Mouse (Mus musculus) intestine, postnatal 0 days (tissue): ENCODE data around the gene Cavin4. TPM values are rescaled to one million over a fixed set of nuclear protein-coding genes. Genes with fewer than 3 reads are reported as not detected.
"Not testable (repeated sequence)": the region's sequence is repeated elsewhere in the genome, so short reads cannot be mapped to it uniquely, and the experiment has no call there.

Experiments
- ATAC-seq: fragments of 200-750 bp; cut with Nextera tagmentation; 2 replicates; pipeline ENCODE4 v1.8.0; 2017; ENCODE audit warnings: mild to moderate bottlenecking, moderate TSS enrichment, moderate library complexity
- H3K27ac ChIP-seq: fragments of 300-500 bp; sonication (generic); 2 replicates; pipeline ENCODE4 v1.5.1; 2014; ENCODE audit warnings: mild to moderate bottlenecking, low read depth, low read length, moderate library complexity
- H3K27me3 ChIP-seq: fragments of 300-500 bp; sonication (generic); replicated peaks from 2 replicates; pipeline ENCODE4 v1.6.1; 2014; ENCODE audit warnings: low read length, mixed read lengths; ENCODE audit not compliant: control insufficient read depth, insufficient read depth
- H3K36me3 ChIP-seq: fragments of 300-500 bp; sonication (generic); 2 replicates; pipeline ENCODE4 v1.6.1; 2014; ENCODE audit warnings: mild to moderate bottlenecking, moderate library complexity; ENCODE audit not compliant: control insufficient read depth, insufficient read depth
- H3K4me1 ChIP-seq: fragments of 300-500 bp; sonication (generic); replicated peaks from 2 replicates; pipeline ENCODE4 v1.6.1; 2014; ENCODE audit warnings: antibody characterized with exemption, low read length, mixed read lengths; ENCODE audit not compliant: control insufficient read depth, insufficient read depth
- H3K4me2 ChIP-seq: fragments of 300-500 bp; sonication (generic); replicated peaks from 2 replicates; pipeline ENCODE4 v1.6.1; 2014; ENCODE audit warnings: low read depth, mild to moderate bottlenecking, moderate library complexity
- H3K4me3 ChIP-seq: fragments of 300-500 bp; sonication (generic); 2 replicates; pipeline ENCODE4 v1.5.1; 2014; ENCODE audit warnings: low read depth, low read length
- H3K9ac ChIP-seq: fragments of 300-500 bp; sonication (generic); 2 replicates; pipeline ENCODE4 v1.6.1; 2014; ENCODE audit warnings: mild to moderate bottlenecking, low read depth, low read length
- H3K9me3 ChIP-seq: fragments of 300-500 bp; sonication (generic); 2 replicates; pipeline ENCODE4 v1.6.1; 2016; ENCODE audit warnings: mixed run types; ENCODE audit not compliant: control insufficient read depth
- CTCF ChIP-seq: sonication (generic); IDR thresholded peaks from 2 replicates; pipeline ENCODE4 v1.5.1; 2016; ENCODE audit warnings: low read depth, mild to moderate bottlenecking, control low read depth, antibody characterized with exemption, moderate library complexity
- WGBS: fragments of 180-500 bp; shearing (Covaris S2); extraction: QIAGEN DNeasy Blood & Tissue Kit; methylation state at CpG from one replicate; pipeline ENCODE4 v1.1.7; 2014; 5-methylcytosine and 5-hydroxymethylcytosine counted together
- polyA plus RNA-seq: library from polyadenylated mRNA; unstranded; fragments of >200 nt; fragmentation: Nextera tagmentation; extraction: Ambion mirVana; gene quantifications from 2 replicates; pipeline ENCODE4 v1.2.1, GENCODE M21; 2015

Gene Cavin4
- polyA plus RNA-seq, 1 experiment from 2014 or later, result 0.05 TPM

DNA sequence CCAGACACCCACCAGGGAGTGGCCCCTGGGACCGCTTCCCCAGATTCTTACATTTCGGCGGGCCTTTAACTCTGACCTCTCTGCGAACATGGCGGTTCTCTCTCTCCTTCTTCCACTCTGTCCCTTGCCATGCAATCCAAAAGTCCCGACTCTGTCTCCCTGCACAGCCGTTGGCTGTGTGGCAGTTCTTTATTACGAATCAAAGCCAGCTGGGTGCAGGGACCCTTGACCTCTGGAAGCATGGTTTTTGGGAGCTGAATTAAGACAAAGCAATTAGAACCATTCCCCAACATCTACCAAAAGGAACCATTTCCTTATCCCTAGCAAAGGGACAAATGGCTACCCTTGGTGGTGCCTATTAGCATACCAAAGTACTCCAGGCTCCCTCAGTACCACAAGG, 19.8 kb downstream of the Cavin4 start:
- no peak overlapping the region for H3K4me3 ChIP-seq
- no peak for ATAC-seq

DNA sequence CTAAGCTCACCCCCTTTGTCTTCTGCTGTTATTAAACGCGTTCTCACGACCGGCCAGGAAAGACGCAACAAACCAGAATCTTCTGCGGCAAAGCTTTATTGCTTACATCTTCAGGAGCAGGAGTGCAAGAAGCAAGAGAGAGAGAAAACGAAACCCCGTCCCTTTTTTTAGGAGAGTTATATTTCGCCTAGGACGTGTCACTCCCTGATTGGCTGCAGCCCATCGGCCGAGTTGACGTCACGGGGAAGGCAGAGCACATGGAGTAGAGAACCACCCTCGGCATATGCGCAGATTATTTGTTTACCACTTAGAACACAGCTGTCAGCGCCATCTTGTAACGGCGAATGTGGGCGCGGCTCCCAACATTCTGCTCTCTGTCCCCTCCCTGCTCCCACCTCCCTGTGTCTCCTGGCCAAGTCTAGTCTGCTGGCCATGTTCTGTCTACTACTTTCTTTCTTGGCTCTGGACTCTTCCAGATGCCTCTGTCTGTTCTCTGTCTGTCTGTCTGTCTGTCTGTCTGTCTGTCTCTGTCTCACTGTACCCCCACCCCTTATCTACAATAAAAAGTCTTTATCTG, 20.4 kb downstream of the Cavin4 start:
- not testable (repeated sequence) for H3K4me3 ChIP-seq, H3K4me2 ChIP-seq, H3K9ac ChIP-seq, H3K4me1 ChIP-seq, H3K27me3 ChIP-seq, H3K27ac ChIP-seq, H3K36me3 ChIP-seq, H3K9me3 ChIP-seq, ATAC-seq
- WGBS, result 92% methylated on average over 13 of the region's 21 CpGs

More for the DNA sequence above, 19.8 kb downstream of the Cavin4 start:
- Histone ChIP-seq H3K4me2 (no peak overlapping the region), H3K9ac (no peak overlapping the region), H3K36me3 (no peaks in the 10 kb centered on the region), H3K4me1 (no peaks in the 10 kb centered on the region), H3K27me3 (no peaks in the 10 kb centered on the region), H3K9me3 (no peaks in the 10 kb centered on the region), H3K27ac (no peak overlapping the region)
- no peak for TF ChIP-seq CTCF
- 95% methylated on average over 8 of the region's 8 CpGs for WGBS

DNA sequence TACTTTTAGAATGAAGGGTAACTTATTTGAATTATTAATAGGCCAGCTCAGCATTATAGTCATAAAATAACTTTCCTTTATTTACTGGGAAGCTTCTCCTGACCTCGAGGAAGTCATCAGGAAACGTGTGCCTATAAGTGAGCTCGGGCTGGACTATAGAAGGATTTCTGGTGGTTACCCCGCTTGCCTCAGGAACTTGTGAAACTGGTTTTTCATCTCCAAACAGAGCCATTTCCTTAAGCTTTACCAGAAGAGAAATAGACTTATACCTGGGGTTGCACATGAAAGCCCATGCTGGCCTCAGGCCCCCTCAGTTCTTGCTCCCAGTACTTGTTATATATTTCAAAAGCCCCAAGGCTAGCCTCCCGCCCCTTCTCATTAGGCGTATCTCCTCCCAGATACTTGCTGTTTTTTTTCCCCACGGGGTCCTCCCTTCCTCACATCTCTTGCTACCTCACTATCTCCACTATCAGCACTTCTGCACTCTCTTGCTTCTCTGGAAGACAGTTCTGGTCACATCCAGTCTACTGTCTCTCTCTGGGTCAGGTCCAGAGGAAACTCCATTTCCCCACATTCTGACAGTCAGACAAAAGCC, 21.4 kb downstream of the Cavin4 start:
- no peaks in the 10 kb centered on the region for H3K27me3 ChIP-seq
- TF ChIP-seq CTCF, result no peak

DNA sequence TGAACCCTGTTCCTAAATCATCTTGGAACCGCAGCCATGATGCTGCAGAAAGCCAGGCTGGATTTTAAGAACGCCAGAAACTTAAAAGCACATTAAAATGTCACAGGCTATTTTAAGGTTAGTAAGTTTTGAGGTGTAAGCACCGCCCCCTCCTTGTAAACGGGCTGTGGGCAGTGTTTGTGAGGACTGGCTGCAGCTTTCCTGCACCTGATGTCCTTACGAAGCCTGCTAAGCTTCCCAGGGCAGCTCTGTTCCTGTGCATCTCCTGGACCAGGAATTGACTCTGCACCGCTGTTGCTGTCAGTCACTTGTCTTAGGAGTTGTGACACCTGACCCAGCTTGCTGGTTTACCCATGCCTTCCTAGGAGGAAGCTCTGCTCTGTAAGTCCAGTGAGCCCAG, 24.8 kb downstream of the Cavin4 start:
- H3K36me3 ChIP-seq, result no peaks in the 10 kb centered on the region
- no peaks in the 10 kb centered on the region for H3K9me3 ChIP-seq
- no peak for ATAC-seq
- H3K4me2 ChIP-seq, result no peak overlapping the region
- no peak overlapping the region for H3K9ac ChIP-seq
- 64% methylated on average over 6 of the region's 6 CpGs for WGBS
- no peak overlapping the region for H3K4me3 ChIP-seq
- no peak overlapping the region for H3K27ac ChIP-seq
- no peak for TF ChIP-seq CTCF
- H3K4me1 ChIP-seq, result no peaks in the 10 kb centered on the region
- no peaks in the 10 kb centered on the region for H3K27me3 ChIP-seq

More for the DNA sequence above, 21.4 kb downstream of the Cavin4 start:
- no peaks in the 10 kb centered on the region for H3K36me3 ChIP-seq
- no peak overlapping the region for H3K4me3 ChIP-seq
- H3K9me3 ChIP-seq, result no peaks in the 10 kb centered on the region
- WGBS, result 36% methylated on average over 7 of the region's 7 CpGs
- no peak for ATAC-seq
- H3K4me1 ChIP-seq, result no peaks in the 10 kb centered on the region
- no peak overlapping the region for H3K4me2 ChIP-seq
- H3K27ac ChIP-seq, result no peak overlapping the region
- H3K9ac ChIP-seq, result no peak overlapping the region

DNA sequence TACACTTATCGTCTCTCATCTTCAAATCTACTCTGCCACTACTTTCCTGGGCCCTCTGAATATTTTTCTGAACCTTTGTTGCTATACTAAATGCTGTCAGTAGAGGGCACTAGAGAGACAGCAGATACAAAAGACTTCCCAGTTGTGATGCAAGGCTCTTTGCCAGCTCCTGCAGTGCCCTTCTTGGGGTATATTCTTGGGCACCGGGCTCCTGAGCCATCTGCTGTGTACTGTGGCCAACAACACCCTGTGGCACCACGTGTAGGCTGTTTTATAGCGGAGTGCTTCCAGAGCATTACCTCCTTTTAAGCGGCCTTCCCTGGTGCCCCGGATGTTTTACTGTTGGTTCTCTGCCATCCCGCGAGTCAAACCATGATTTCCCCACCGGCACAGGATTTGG, 27.3 kb downstream of the Cavin4 start:
- H3K9me3 ChIP-seq, result no peaks in the 10 kb centered on the region
- H3K9ac ChIP-seq, result no peak overlapping the region
- no peak overlapping the region for H3K4me3 ChIP-seq
- H3K36me3 ChIP-seq, result no peaks in the 10 kb centered on the region
- TF ChIP-seq CTCF, result peak; percentile 78
- H3K4me1 ChIP-seq, result no peaks in the 10 kb centered on the region
- 76% methylated on average over 9 of the region's 9 CpGs for WGBS
- H3K27me3 ChIP-seq, result no peaks in the 10 kb centered on the region
- ATAC-seq, result no peak
- no peak overlapping the region for H3K27ac ChIP-seq
- no peak overlapping the region for H3K4me2 ChIP-seq

DNA sequence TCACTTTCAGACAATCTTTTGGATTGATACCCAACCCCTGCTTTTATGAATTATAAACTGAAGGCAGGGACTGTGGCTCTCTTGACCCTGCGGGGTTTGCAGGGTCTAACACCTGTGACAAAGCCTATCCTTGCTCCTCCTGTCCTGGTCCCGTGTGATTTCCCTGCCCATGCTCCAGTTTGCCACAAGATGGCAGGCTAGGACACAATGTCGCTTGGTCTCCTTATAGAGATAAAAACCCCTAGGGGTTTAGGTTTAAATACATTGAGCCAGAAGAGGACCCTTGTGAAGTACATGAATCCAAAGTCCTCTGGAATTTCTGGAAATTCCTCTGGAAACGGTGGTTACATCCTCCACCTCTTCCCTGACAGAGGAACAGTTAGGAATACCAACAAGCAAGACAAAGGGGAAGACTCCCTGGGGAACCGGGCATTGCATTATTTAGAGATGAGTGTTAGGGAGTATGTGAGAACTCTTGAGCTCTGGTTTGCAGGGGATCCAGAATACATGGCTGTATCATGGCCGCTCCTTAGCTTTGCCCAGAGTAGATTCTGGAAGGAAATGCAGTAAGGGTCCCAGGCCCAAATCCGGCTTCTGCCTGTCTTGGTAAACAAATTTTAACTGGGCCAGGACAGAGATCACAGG, 28.6 kb downstream of the Cavin4 start:
- no peak overlapping the region for H3K27ac ChIP-seq
- H3K4me2 ChIP-seq, result no peak overlapping the region
- no peaks in the 10 kb centered on the region for H3K36me3 ChIP-seq
- H3K4me1 ChIP-seq, result no peaks in the 10 kb centered on the region
- ATAC-seq, result no peak
- no peak overlapping the region for H3K4me3 ChIP-seq
- H3K9me3 ChIP-seq, result no peaks in the 10 kb centered on the region
- WGBS, result 45% methylated on average over 7 of the region's 7 CpGs
- H3K9ac ChIP-seq, result no peak overlapping the region
- peak; percentile 82 for TF ChIP-seq CTCF
- H3K27me3 ChIP-seq, result no peaks in the 10 kb centered on the region
